Mouse (Mus musculus) limb, embryonic 11.5 days (tissue): Measurements from ENCODE around the gene Lemd1. TPM values are rescaled to one million over a fixed set of nuclear protein-coding genes. Genes with fewer than 3 reads are reported as not detected.

Experiments
- ATAC-seq: fragments of 200-750 bp; cut with Nextera tagmentation; 2 replicates; pipeline ENCODE4 v1.8.0; 2017; ENCODE audit warnings: low read depth; ENCODE audit not compliant: insufficient number of reproducible peaks, low FRiP score, low TSS enrichment
- DNase-seq: peaks from one replicate; pipeline ENCODE4 v3.0.0-alpha.2; 2015; ENCODE audit warnings: low spot score
- H3K27ac ChIP-seq: fragments of 300-500 bp; sonication (generic); replicated peaks from 2 replicates; pipeline ENCODE4 v1.5.1; 2014; ENCODE audit warnings: low read depth, mild to moderate bottlenecking, low read length
- H3K27me3 ChIP-seq: fragments of 300-500 bp; sonication (generic); 2 replicates; pipeline ENCODE4 v1.6.1; 2014; ENCODE audit warnings: mild to moderate bottlenecking, low read length, mixed read lengths; ENCODE audit not compliant: control insufficient read depth, insufficient read depth
- H3K36me3 ChIP-seq: fragments of 300-500 bp; sonication (generic); 2 replicates; pipeline ENCODE4 v1.6.1; 2014; ENCODE audit warnings: mild to moderate bottlenecking, low read length, moderate library complexity, mixed read lengths; ENCODE audit not compliant: control insufficient read depth, insufficient read depth
- H3K4me1 ChIP-seq: fragments of 300-500 bp; sonication (generic); 2 replicates; pipeline ENCODE4 v1.6.1; 2014; ENCODE audit warnings: low read length, mixed read lengths; ENCODE audit not compliant: control insufficient read depth, insufficient read depth
- H3K4me2 ChIP-seq: fragments of 300-500 bp; sonication (generic); 2 replicates; pipeline ENCODE4 v1.6.1; 2014; ENCODE audit warnings: low read depth, mild to moderate bottlenecking, moderate library complexity; ENCODE audit not compliant: severe bottlenecking
- H3K4me3 ChIP-seq: fragments of 300-500 bp; sonication (generic); 2 replicates; pipeline ENCODE4 v1.5.1; 2014; ENCODE audit warnings: low read depth, low read length
- H3K9ac ChIP-seq: fragments of 300-500 bp; sonication (generic); 2 replicates; pipeline ENCODE4 v1.6.1; 2014; ENCODE audit warnings: mild to moderate bottlenecking, low read length
- H3K9me3 ChIP-seq: fragments of 300-500 bp; sonication (generic); 2 replicates; pipeline ENCODE4 v1.6.1; 2016; ENCODE audit warnings: low read length; ENCODE audit not compliant: control insufficient read depth
- WGBS: fragments of 180-500 bp; shearing (Covaris S2); extraction: QIAGEN DNeasy Blood & Tissue Kit; methylation state at CpG from one replicate; pipeline ENCODE4 v1.1.7; 2014; 5-methylcytosine and 5-hydroxymethylcytosine counted together
- microRNA counts: library from miRNA; unstranded; fragments of <30 nt; microRNA quantifications from one replicate; lab custom pipeline; 2016
- microRNA-seq: library from miRNA; unstranded; fragments of <30 nt; microRNA quantifications from one replicate; pipeline ENCODE4, GENCODE M21; 2016
- polyA plus RNA-seq: library from polyadenylated mRNA; unstranded; fragments of >200 nt; fragmentation: Nextera tagmentation; extraction: Ambion mirVana; gene quantifications from 2 replicates; pipeline ENCODE4 v1.2.1, GENCODE M21; 2014

The Lemd1 gene
- polyA plus RNA-seq, 1 experiment from 2014 or later = 1.2 TPM

DNA sequence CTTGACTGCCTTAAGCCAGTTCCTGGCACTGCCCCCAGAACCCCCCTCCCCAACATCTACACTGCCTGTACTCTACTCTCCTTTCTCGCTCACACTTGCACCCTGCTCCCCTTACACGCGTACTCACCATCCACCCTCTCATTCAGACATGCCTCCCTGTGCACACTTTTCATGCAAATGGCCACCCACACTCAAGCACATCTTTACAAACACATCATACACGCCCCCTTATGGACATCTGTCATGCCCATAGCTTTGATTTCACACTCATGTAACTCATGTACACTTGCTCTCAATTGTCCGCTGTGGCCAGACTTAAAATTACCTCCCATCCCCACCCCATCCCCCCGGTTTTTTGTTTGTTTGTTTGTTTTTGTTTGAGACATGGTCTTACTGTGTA, 116.7 kb downstream of the Lemd1 start:
- peaks cover 7% of the 10 kb centered on the region; the same call in 1 of the 2 replicates for H3K4me1 ChIP-seq
- 88% methylated on average over 6 of the region's 6 CpGs for WGBS
- H3K9me3 ChIP-seq = no peaks in the 10 kb centered on the region
- H3K4me2 ChIP-seq = no peak overlapping the region
- H3K4me3 ChIP-seq = no peak overlapping the region
- ATAC-seq (no peak), DNase-seq (no peak)
- no peaks in the 10 kb centered on the region for H3K27me3 ChIP-seq
- H3K27ac ChIP-seq = no peak overlapping the region
- H3K36me3 ChIP-seq = no peaks in the 10 kb centered on the region
- no peak overlapping the region for H3K9ac ChIP-seq

DNA sequence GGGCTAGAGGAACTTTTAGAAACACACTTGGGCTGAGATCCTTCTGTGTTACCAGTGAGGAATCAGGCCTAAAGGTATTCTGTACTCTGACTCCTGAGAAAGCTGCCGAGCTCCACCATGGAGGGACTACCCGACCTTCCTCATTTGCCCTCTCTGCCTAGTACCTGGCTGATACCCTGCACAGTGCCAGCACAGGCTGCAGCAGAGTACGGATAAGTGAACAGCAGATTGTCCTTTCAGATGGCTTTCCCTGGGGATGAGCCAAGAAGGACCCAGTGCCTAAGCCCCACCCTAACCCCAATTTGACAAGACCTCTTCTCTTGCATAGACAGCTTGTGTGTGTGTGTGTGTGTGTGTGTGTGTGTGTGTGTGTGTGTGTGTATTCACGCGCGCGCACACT, 117.4 kb downstream of the Lemd1 start:
- ATAC-seq (no peak), DNase-seq (no peak)
- Histone ChIP-seq H3K9ac (no peak overlapping the region), H3K4me2 (no peak overlapping the region), H3K27me3 (no peaks in the 10 kb centered on the region), H3K36me3 (no peaks in the 10 kb centered on the region), H3K27ac (no peak overlapping the region), H3K4me1 (peaks cover 7% of the 10 kb centered on the region; the same call in 1 of the 2 replicates), H3K4me3 (no peak overlapping the region), H3K9me3 (no peaks in the 10 kb centered on the region)
- WGBS = 89% methylated on average over 7 of the region's 7 CpGs

MicroRNAs within 50 kb of the gene (microRNA counts, 519-probe panel; counts per million panel counts)
- microRNA mmu-miR-135b (lab: Ali Mortazavi, UCI) = 3,503 counts per million, percentile 47 among the panel's probes with 10 or more counts

Small RNAs within 50 kb of the gene (microRNA-seq; reads per million reads assigned to microRNA genes)
- gene Mir135b = 1,709 reads per million, percentile 79 among the genes with 10 or more reads in this experiment

Other genes with a start within 250 kb of the Lemd1 start
- gene Slc45a3, start 228.5 kb upstream of the Lemd1 start, polyA plus RNA-seq = 1.7 and 2.3 TPM in 2 replicates
- gene Elk4, start 183.8 kb upstream of the Lemd1 start, polyA plus RNA-seq = 17.1 and 20.8 TPM in 2 replicates
- 8.6 and 10.6 TPM in 2 replicates for gene Mfsd4a, start 123.4 kb upstream of the Lemd1 start, polyA plus RNA-seq
- gene Cdk18, start 51.7 kb upstream of the Lemd1 start, polyA plus RNA-seq = 3.7 and 3.9 TPM in 2 replicates
- 0.87 and 1.1 TPM in 2 replicates for gene AC124108.1, start within 50 bp of the Lemd1 start, polyA plus RNA-seq
- not detected in 2 replicates for gene Gm10188, start 38.3 kb downstream of the Lemd1 start, polyA plus RNA-seq
- 0.07 TPM in 1 of 2 replicates, not detected in the other for gene Klhdc8a, start 107.2 kb downstream of the Lemd1 start, polyA plus RNA-seq
- 0.56 and 1.2 TPM in 2 replicates for gene Nuak2, start 124.7 kb downstream of the Lemd1 start, polyA plus RNA-seq
- gene Tmcc2, start 199.8 kb downstream of the Lemd1 start, polyA plus RNA-seq = 6.1 and 7.3 TPM in 2 replicates
- gene Dstyk, start 226.1 kb downstream of the Lemd1 start, polyA plus RNA-seq = 15.2 and 18.7 TPM in 2 replicates